Mouse (Mus musculus): Measurements from ENCODE around the gene Gm21973.
A peak's percentile ranks its signal among the peaks of the same experiment; 100 is the strongest.

Gm21973 gene

GRCm38 (mm10) chr15:10325080-10325479 lies at the start of gene Gm21973:
Gm21973 (plus strand) TSS chr15:10325380.
- no peak for DNase-seq (ENCODE audit: low read depth, low spot score)

DNA sequence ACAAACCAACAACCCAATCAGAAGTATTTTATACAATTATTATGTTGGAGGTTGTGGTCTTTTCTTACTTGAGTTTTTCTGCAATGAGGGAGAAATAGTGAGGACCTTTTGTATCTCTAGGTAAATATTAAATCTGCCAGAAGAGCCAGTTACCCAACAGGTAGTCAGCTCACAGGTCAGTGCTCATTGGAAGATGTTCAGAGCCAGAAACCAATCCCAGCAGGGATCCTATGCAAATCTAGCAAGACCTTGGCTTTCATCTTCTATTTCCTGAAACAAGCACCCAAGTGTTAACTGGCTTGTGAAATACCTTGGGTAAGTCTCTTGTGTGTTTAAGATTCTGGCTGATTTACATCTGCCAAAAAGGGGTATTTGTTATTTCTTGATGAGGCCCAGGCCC lies 48.8 kb upstream of the Gm21973 start:
- DNase-seq (ENCODE audit: low read depth, low spot score): no peak

DNA sequence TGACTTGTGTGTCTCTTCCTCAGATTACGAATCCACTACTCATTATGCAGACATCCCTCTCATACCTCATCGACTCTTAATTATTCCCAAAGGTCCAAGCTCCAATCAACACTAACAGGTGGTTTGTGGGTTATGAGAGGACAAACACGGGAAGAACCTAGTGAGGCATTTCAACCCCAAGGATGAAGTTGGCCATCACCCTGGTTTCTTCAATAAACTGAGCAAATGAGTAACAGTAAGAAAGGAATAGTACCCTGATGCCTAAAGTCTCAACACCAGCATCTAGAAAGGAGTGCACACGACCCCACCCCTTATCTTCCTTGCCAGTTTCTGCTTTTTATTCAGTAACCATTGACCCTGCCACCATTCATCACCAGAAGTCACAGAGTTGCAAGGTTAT lies 47.7 kb upstream of the Gm21973 start:
- DNase-seq (ENCODE audit: low read depth, low spot score): no peak

GRCm38 (mm10) chr15:10281546-10281945 lies 43.6 kb upstream of the Gm21973 start:
- DNase-seq (ENCODE audit: low read depth, low spot score): no peak

DNA sequence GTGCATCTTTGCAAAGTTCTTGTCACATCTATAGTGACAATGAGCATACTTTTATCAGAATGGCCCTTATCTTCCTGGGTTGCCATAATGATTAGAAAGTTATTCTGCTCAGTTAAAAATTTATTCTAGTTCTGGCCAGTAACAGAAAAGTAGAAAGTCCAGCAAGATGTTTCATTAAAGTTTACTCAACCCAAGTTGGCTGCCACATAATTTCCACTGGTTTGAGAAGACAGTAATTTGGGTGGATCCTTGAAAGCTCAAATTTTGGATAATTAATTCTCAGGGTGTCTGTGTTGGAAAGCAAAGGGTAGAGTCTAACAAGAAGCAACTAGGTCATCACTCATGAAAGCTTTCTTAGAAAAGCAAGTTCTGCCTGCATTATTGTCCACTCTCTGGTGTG lies 41.5 kb upstream of the Gm21973 start:
- DNase-seq (ENCODE audit: low read depth, low spot score): no peak

GRCm38 (mm10) chr15:10296570-10296969 lies 28.6 kb upstream of the Gm21973 start:
- DNase-seq (ENCODE audit: low read depth, low spot score): no peak

GRCm38 (mm10) chr15:10298058-10298457 lies 27.1 kb upstream of the Gm21973 start:
- DNase-seq (ENCODE audit: low read depth, low spot score): no peak

DNA sequence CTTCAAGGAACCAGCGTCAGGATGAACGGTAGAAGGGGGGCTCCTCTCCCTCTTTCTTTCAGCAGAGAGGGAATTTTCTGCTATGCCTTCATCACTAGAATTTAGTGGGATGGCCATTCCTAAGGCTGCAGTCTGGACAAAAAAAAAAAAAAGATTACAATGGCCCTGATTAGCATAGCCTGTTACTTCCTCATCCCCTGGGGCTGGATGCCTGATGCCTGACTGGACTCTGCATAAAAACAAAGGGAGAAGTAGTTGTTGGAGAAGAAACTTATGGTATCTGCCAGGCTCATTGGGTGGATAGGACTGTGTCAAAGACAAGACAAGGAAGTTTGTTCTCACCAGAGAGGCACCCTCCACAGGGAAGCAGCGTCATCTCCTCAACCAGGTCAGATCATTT lies 25.7 kb upstream of the Gm21973 start:
- DNase-seq (ENCODE audit: low read depth, low spot score): peak; percentile 56

GRCm38 (mm10) chr15:10306461-10306860 lies 18.7 kb upstream of the Gm21973 start:
- no peak for DNase-seq (ENCODE audit: low read depth, low spot score)

DNA sequence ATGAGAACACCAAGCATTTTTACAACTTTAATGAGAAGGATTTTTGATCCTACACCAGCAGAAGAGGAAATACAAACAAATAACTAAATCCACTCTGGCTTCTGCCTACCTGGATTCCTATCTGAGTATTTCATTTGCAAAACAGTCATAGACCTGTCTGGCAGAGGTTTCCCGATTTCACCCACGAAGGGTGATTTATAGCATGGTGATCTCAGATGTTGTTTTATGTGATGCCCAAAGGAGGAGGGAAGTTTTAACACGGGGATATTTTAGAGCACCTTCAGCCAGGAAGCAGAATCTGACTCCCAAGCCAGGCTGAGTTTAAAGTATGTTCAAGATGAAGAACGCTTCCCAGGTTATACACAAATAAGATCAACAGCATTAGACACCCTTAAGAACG lies 13.4 kb upstream of the Gm21973 start:
- DNase-seq (ENCODE audit: low read depth, low spot score): no peak

DNA sequence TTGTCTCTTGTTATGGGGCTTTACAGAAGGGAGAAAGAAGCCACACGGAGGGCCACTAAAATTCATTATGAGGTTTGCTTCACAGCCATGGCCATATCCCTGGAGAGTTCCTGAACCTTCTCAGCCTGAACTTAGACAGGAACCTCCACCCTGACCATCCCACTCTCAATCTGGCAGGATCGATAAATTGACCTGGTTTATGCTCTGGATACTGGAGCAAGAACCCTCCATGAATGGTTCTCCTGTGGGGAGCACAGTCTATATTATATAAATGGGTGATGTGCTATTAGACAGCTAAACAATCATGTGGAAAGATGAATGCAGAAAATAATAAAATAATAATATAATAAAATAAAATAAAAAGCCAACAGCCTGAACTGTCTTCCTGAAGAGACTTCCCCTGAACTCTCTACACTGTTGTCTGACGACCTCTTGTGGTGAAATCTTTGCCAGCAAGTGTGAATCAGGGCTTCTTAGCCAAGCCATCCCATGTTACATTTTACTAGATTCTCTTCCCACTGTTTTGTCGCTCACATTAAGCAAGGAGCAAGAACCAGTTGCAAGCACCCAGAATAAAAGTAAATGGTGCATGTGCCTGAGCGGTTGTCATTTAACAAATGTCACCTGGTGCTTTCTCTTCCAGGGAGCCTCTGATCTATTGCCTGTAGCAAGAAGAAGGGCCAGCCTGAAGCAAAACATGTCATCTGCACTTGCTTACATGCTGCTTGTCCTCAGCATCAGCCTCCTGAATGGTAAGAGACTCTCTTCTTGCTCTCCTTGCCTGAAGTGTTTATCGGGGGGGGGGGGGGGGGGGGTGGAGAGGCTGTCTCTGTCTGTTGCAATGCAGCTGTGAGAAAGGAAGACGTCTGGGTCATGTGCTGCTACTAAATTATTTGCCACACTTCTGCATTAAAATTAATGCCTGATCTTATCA lies 11.4 kb upstream of the Gm21973 start:
- DNase-seq (ENCODE audit: low read depth, low spot score): peak; percentile 48

GRCm38 (mm10) chr15:10330626-10331025 lies 5.4 kb downstream of the Gm21973 start:
- DNase-seq (ENCODE audit: low read depth, low spot score): peak; percentile 3

DNA sequence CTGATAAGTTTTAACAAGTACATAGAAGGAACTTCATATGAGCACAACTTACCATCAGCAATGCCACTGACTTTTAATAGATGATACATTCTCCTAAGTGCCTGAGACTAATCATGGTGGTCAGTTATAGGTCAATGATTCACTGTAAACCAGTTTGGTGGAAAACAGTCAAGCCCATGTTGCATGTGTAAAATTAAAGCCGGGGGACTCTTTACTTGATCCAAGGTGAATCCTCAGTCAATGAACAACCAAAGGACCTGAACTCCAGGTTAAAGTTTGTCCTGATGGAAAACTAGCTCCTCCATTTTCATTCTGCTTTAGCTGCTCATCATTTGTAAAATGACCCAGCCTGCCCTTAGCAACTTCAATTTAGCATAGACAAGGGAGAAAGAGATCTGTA lies 7.4 kb downstream of the Gm21973 start:
- no peak for DNase-seq (ENCODE audit: low read depth, low spot score)

- DNase-seq (ENCODE audit: low read depth, low spot score): no peak
These were observed 13.4 kb downstream of the Gm21973 start for GRCm38 (mm10) chr15:10338606-10339005.

- no peak for DNase-seq (ENCODE audit: low read depth, low spot score)
These were observed 21.9 kb downstream of the Gm21973 start for GRCm38 (mm10) chr15:10347044-10347443.

DNA sequence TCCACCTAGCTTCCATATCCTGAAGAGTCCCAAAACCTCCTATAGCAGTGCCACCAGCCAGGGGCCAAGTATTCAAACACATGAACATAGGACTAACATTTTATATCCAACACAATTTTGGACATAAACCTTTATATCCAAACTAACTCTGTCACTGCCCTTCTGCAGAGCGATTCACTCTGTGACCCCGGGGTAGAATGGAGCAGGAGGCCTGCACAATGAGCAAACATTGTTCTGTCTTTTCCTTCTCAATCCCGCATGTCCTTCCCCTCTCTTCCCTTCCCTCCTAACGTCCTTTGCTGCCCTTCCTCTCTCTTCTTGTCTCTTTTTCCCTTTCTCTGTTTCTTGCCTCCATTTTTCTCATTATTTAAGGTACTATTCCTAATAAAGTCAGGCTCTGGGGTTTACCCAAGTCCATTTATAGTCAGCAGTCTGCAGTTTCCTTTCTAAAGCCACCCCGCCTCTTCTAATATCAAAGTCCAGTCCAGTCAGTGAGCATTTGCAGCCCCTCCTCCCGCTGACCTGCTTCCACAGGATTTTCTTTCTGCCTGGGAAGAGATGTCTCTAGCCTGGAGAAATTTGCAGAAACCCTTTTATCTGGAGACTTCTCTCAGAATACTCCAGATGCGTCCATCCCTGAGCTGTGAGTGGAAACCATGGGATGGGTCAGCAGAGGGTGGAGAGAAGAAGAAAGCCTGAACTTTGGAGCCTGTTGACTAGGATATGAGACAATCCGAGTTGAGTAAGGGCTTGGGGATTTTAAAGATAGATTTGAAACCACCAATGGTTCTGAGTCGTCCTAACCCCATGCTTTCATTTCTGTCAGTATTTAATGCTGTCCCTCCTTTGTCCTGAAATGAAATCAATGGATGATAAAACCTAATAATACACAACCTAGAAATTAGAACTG lies 33.1 kb downstream of the Gm21973 start, which contains the start of gene Agxt2:
Gene Agxt2, plus strand, starts transcription at position 494 of the 910 bp plus-strand sequence.
- DNase-seq (ENCODE audit: low read depth, low spot score): no peak

DNA sequence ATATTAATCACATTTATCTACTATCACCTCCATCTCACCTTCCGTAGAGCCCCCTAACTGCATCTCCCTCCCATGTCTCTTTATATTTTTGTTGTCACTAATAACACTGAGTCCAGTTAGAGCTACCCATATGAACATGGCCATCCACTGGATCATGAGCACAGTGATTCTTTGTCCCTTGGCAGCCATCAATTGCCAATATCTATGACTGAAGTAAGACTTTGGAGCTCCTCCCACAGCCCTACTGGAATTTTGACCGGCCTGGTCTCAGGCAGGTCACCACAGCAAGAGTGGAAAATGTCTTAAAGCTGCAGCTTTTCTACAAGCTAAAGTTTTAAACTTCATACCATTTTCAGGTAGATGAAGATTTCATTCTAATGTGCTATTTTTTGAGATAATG lies 41.2 kb downstream of the Gm21973 start:
- DNase-seq (ENCODE audit: low read depth, low spot score): no peak

DNA sequence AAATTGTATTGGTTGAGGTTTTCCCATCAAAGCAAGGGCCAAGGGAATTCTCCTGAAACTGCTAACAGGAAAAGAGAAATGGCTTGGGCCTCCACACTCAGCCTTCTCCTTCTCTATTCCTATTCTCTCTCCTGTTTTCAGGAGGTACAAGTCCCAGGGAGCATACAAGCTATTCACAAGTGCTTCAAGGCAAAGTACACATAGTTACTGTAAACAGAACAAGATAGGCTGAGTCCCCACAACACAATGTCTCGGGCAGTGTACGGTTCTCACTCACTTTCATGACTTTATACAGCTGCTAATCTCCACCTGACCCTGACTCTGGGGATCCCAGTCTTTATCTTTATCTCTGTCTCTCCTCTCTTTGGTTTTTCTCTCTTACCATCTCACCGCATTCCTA lies 50.2 kb downstream of the Gm21973 start:
- no peak for DNase-seq (ENCODE audit: low read depth, low spot score)

DNA sequence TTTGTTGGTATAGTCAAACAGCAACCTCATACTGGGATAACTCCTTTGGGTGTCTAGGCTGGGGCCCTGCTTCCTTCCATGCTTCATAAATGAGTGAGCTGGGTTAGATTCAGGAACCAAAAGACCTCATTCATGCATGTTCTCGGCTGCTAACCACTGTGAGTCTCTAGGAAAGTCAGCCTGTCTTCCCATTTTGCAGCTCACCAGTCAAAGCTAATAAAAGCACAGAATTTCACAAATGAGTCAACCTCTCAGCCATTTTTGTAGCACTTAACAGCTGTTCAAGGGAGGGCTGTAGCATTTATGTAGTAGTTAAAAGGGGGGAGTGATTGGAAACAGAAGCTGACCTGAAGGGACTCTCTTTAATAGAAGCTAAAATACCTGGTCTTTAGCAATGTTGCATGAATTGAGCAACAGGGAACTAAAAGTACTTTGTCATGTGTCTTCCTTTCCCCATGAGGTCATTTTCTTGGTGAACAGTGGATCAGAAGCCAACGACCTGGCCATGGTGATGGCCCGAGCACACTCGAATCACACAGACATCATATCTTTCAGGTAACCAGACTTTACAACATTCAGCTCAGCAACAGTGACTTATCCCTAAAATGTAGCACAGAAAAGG lies 53.3 kb downstream of the Gm21973 start:
- DNase-seq (ENCODE audit: low read depth, low spot score): no peak

- no peak for DNase-seq (ENCODE audit: low read depth, low spot score)
These were observed 54.7 kb downstream of the Gm21973 start for GRCm38 (mm10) chr15:10379757-10380458.

- no peak for DNase-seq (ENCODE audit: low read depth, low spot score)
These were observed 62.1 kb downstream of the Gm21973 start for GRCm38 (mm10) chr15:10387263-10387662.

Data from ZHBTc4 (cell line).